Mouse (Mus musculus) G1E-ER4 (cell line): Measurements from ENCODE around the gene Mnd1. TPM values are rescaled to one million over a fixed set of nuclear protein-coding genes. Genes with fewer than 3 reads are reported as not detected.

Source experiments
- GATA1 ChIP-seq: IDR thresholded peaks from one replicate; pipeline ENCODE4 v1.8.0; 2012; ENCODE audit warnings: low read length, inconsistent platforms
- polyA plus RNA-seq: library from polyadenylated mRNA; stranded (reverse); fragments of >175 nt; gene quantifications from 2 replicates; pipeline ENCODE4 v1.2.3, GENCODE M21; 2012

The Mnd1 gene
- polyA plus RNA-seq, result 1.8 and 2.4 TPM in 2 replicates

GRCm38 (mm10) chr3:84155558-84156006 is at the start of gene Mnd1:
TSS of gene Mnd1 (minus strand) at chr3:84155786.
- TF ChIP-seq GATA1, result no peak

- no peak for TF ChIP-seq GATA1
Measured at GRCm38 (mm10) chr3:84204640-84205039, 49.1 kb upstream of the Mnd1 start.

- no peak for TF ChIP-seq GATA1
Measured at GRCm38 (mm10) chr3:84200559-84201420, 45.2 kb upstream of the Mnd1 start.

DNA sequence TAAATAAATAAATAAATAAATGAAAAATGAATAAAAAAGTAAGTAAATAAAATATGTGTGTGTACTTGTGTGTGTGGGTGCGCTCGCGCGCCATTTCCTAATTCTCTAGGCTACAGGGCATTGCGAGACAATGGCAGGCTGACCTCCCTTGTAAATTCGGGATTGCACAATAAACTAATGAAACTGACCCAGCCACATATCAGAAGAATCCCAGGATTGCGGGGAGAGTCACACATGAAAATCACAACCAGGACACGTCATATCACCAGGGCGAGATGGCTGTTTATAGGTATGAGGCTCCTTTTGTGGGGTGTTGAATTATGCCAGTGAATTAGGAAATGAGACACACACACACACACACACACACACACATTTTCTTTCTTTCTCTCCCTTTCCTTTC is 43.9 kb upstream of the Mnd1 start:
- TF ChIP-seq GATA1, result no peak

DNA sequence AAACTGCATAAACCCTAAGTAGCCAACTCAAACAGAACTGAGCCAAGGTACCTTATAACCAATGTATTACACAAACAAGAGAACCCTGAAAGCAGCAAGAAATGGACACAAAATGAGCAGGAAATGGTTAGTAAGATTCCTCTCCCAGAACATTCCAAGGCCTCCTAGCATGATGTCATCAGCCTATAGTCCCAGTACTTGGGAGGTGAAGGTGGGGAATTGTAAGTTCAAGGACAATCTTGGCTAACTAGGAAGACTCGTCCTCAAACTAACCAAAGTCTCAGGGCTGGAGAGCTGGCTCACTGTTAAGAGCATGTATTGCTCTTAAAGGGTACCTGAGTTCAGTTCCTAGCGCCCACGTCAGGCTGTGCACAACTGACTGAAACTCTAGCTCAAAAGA is 42.6 kb upstream of the Mnd1 start:
- no peak for TF ChIP-seq GATA1

- TF ChIP-seq GATA1, result no peak
Measured at GRCm38 (mm10) chr3:84193881-84194280, 38.3 kb upstream of the Mnd1 start.

- no peak for TF ChIP-seq GATA1
Measured at GRCm38 (mm10) chr3:84191141-84191881, 35.7 kb upstream of the Mnd1 start.

DNA sequence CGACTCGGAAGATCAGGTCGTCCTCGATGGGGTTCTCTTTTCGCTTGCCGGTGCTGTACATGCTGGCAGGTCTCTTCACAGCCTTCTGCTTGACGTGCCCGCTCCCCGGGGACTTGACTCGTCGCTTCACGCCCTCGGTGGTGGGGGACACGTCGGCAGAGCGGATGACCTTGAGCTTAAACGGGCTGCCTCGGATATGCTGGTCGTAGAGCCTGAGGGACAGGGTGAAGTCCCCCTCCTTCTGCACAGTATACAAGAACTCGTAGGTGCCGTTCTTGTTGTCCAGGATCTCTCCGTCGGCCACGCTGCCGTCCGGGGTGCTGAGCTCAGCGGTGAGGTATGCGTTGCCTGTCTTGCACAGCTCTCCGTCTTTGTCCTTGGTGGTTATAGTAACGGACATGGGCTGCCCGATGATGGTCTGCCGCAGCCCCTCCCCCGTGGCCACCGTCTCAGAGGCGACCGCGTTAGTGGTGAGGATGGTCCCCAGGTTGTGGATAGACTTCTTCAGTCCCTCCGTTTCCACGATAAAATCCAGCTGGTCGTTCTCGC is 35.0 kb upstream of the Mnd1 start:
- TF ChIP-seq GATA1, result no peak

- no peak for TF ChIP-seq GATA1
Measured at GRCm38 (mm10) chr3:84189629-84190173, 34.1 kb upstream of the Mnd1 start.

DNA sequence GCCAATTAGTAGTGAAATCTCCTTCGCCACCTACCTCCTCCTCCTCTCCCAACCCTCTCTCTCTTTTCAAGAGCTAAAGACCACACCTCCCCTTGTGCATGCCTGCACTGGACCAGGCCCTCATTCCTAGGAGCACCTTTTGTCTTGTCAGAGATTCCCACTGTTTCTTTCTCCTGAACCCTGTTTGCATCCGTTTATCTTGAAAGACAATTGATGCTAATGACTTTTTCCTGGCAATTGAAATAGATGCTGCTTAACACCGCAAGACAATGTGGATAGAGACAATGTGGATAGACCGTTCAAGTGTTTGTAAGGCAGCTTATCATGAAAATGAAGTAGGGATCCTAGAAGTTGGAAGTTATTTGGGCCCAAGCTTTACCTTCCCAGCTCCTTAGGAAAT is 26.1 kb upstream of the Mnd1 start:
- TF ChIP-seq GATA1, result no peak

DNA sequence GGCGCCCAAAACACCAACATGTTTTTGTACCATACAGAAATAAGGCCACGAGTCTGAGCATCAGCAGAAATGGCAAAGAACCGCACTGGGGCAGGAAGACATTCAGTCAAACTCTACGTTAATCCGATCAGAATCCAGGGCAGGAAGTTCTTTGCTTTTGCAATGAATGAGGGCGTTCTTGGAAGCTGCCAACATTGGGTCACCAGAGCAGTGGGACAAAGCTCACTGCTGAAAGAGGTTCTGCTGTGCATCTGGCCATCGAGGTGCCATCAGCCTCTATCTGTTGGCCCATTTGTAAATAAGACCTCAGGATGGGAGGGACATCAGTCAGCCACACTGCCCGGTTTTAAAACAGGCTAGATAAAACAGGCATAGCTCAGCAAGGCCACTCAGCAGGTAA is 25.5 kb upstream of the Mnd1 start:
- TF ChIP-seq GATA1, result no peak

GRCm38 (mm10) chr3:84180304-84180703 is 24.7 kb upstream of the Mnd1 start:
- TF ChIP-seq GATA1, result no peak

DNA sequence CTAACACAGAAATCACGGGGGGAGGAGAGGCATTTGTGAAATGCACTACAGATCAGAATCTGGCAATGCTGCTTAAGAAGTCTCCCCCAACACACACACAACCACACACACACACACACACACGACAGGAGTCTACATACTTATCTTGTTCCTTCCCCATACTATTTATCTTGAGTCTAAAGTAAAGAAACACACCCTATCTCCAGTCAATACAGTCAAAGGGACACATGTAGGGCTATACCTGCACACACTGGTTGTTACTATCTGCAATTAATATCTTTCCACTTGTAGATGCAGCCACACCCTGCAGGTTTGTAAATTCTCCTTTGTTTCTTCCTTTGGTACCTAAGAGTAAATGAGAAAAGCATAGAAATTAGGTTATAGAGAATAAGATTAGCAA is 22.2 kb upstream of the Mnd1 start:
- TF ChIP-seq GATA1, result no peak

GRCm38 (mm10) chr3:84175337-84176315 is 20.0 kb upstream of the Mnd1 start:
- no peak for TF ChIP-seq GATA1
